Mouse (Mus musculus) kidney, postnatal 4 days (tissue): ENCODE measurements around the gene Fabp7.

Source experiments
- DNase-seq, 2 experiments: peaks; one replicate each; pipeline ENCODE4 v3.0.0; 2021; ENCODE audit warnings: mixed read lengths in 2 of 2

The Fabp7 gene

GRCm38 (mm10) chr10:57807754-57808153 is 23.1 kb downstream of the Fabp7 start:
- DNase-seq: no peak

GRCm38 (mm10) chr10:57812161-57812856 is 27.6 kb downstream of the Fabp7 start:
- no peak for DNase-seq

- DNase-seq: no peak
Measured at GRCm38 (mm10) chr10:57814295-57814694, 29.6 kb downstream of the Fabp7 start.

- DNase-seq: no peak
Measured at GRCm38 (mm10) chr10:57815869-57816268, 31.2 kb downstream of the Fabp7 start.

- DNase-seq: no peak
Measured at GRCm38 (mm10) chr10:57819209-57819608, 34.5 kb downstream of the Fabp7 start.

GRCm38 (mm10) chr10:57822473-57822872 is 37.8 kb downstream of the Fabp7 start:
- no peak for DNase-seq

GRCm38 (mm10) chr10:57828649-57829048 is 44.0 kb downstream of the Fabp7 start:
- DNase-seq: no peak

- no peak for DNase-seq
Measured at GRCm38 (mm10) chr10:57829621-57830020, 44.9 kb downstream of the Fabp7 start.

GRCm38 (mm10) chr10:57835094-57835493 is 50.4 kb downstream of the Fabp7 start:
- DNase-seq: no peak

- DNase-seq: no peak
Measured at GRCm38 (mm10) chr10:57835982-57836381, 51.3 kb downstream of the Fabp7 start.
